Mouse (Mus musculus): ENCODE measurements around the gene Gucy1b2.

GRCm38 (mm10) chr14:62389729-62390536, 66.2 kb downstream of the Gucy1b2 start:
- TF ChIP-seq CTCF (IDR thresholded peaks at IDR 0.05; ENCODE audit: low read depth) (no peak), EP300 (IDR thresholded peaks at IDR 0.05; ENCODE audit: low read depth) (no peak)

Data from heart, postnatal 0 days (tissue).